Mouse (Mus musculus): Measurements from ENCODE around the gene Rnf208.

Gene Rnf208

GRCm38 (mm10) chr2:25278928-25279882 is 37.1 kb downstream of the Rnf208 start:
- peak; percentile 92 for DNase-seq

- DNase-seq, result no peak
Observed at GRCm38 (mm10) chr2:25285551-25285950, 43.5 kb downstream of the Rnf208 start.

- DNase-seq, result no peak
Observed at GRCm38 (mm10) chr2:25286314-25286713, 44.3 kb downstream of the Rnf208 start.

- DNase-seq, result peak; percentile 44
Observed at GRCm38 (mm10) chr2:25286837-25287636, 45.0 kb downstream of the Rnf208 start.

- DNase-seq, result no peak
Observed at GRCm38 (mm10) chr2:25287927-25288649, 46.0 kb downstream of the Rnf208 start, which contains the start of gene Tmem210. Tmem210 (plus strand) TSS chr2:25288145.

- DNase-seq, result no peak
Observed at GRCm38 (mm10) chr2:25288734-25289345, 46.8 kb downstream of the Rnf208 start.

- peak; percentile 72 for DNase-seq
Observed at GRCm38 (mm10) chr2:25289651-25290050, 47.6 kb downstream of the Rnf208 start, which contains the start of gene Lrrc26. Lrrc26 (plus strand) TSS chr2:25289915.

- no peak for DNase-seq
Observed at GRCm38 (mm10) chr2:25290101-25290815, 48.2 kb downstream of the Rnf208 start.

GRCm38 (mm10) chr2:25290816-25291130 is 48.7 kb downstream of the Rnf208 start:
- no peak for DNase-seq

GRCm38 (mm10) chr2:25291184-25292053 is 49.4 kb downstream of the Rnf208 start:
- DNase-seq, result no peak

GRCm38 (mm10) chr2:25292054-25292544 is 50.0 kb downstream of the Rnf208 start:
- no peak for DNase-seq

GRCm38 (mm10) chr2:25292856-25293255 is 50.8 kb downstream of the Rnf208 start:
- peak; percentile 68 for DNase-seq

- DNase-seq, result no peak
Observed at GRCm38 (mm10) chr2:25293706-25294105, 51.7 kb downstream of the Rnf208 start.

Measured in kidney, adult 9 months (tissue).